In the genomic region with DNA sequence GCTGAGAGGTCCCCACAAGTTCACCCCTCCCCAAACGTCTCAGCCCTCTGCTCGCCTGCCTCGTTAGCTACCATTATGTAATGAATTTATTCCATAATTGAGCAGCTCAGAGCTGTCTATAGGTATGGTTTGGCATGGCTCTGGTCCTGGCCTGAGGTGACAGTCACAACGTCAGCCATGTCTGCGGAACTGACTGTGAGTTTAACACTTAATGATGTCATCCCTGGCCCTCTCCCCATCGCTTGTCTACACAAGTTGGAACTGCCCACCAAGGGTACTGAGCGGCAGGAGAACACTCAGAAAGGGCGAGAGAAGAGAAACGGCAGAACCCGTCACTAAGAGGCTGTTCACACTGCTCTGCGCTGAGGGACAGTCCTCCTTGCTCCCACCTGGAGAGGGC, we compare ENCODE assay signal across 15 mouse cellular contexts.
"Had no signal": no experiment of that assay in that cellular context is flagged by ENCODE, and none has a peak within 500 bp of the region (broad histone marks: within the 10 kb centered on the region; RNA-seq: fewer than 3 reads in every experiment).

No protein-coding gene starts in this region.

- H3K9me3 ChIP-seq: limb, embryonic 12.5 days; liver, embryonic 15.5 days; neural tube, embryonic 15.5 days had no signal

- H3K27me3 ChIP-seq: limb, embryonic 12.5 days; liver, embryonic 15.5 days; neural tube, embryonic 15.5 days had no signal

- H3K4me3 ChIP-seq: limb, embryonic 12.5 days; liver, embryonic 15.5 days; myocyte; neural tube, embryonic 15.5 days had no signal

- H3K4me2 ChIP-seq: limb, embryonic 12.5 days; liver, embryonic 15.5 days; neural tube, embryonic 15.5 days had no signal

- DNase-seq: kidney, postnatal 36 days; layer of hippocampus, adult 9-11 months; layer of hippocampus, postnatal 36 days; lung, adult 2 months; lung, postnatal 36 days; midbrain, embryonic 14.5 days; right cerebral cortex, adult 18-20 months; right cerebral cortex, postnatal 25 days; thymus, postnatal 36 days had no signal

- ATAC-seq: lung, postnatal 0 days had no signal

- H3K9ac ChIP-seq: limb, embryonic 12.5 days; liver, embryonic 15.5 days; neural tube, embryonic 15.5 days had no signal

- H3K36me3 ChIP-seq: limb, embryonic 12.5 days; liver, embryonic 15.5 days; neural tube, embryonic 15.5 days had no signal

- H3K27ac ChIP-seq: kidney, postnatal 0 days; limb, embryonic 12.5 days; liver, embryonic 15.5 days; neural tube, embryonic 15.5 days had no signal
